Mouse (Mus musculus): Measurements from ENCODE around the gene Dnajc25.

Gene Dnajc25

GRCm38 (mm10) chr4:58994762-58995161 is at the start of gene Dnajc25:
Dnajc25 (plus strand) TSS chr4:58995062.
- DNase-seq = no peak

- no peak for DNase-seq
Observed at GRCm38 (mm10) chr4:58948391-58948790, 46.5 kb upstream of the Dnajc25 start.

- DNase-seq = no peak
Observed at GRCm38 (mm10) chr4:58952630-58953029, 42.2 kb upstream of the Dnajc25 start.

- no peak for DNase-seq
Observed at GRCm38 (mm10) chr4:58961719-58962118, 33.1 kb upstream of the Dnajc25 start.

- DNase-seq = no peak
Observed at GRCm38 (mm10) chr4:58963271-58963670, 31.6 kb upstream of the Dnajc25 start.

GRCm38 (mm10) chr4:58965136-58965535 is 29.7 kb upstream of the Dnajc25 start:
- DNase-seq = no peak

GRCm38 (mm10) chr4:58970678-58971077 is 24.2 kb upstream of the Dnajc25 start:
- DNase-seq = no peak

GRCm38 (mm10) chr4:58975711-58976110 is 19.2 kb upstream of the Dnajc25 start:
- DNase-seq = no peak

- no peak for DNase-seq
Observed at GRCm38 (mm10) chr4:58981421-58981820, 13.4 kb upstream of the Dnajc25 start.

GRCm38 (mm10) chr4:58982806-58983205 is 12.1 kb upstream of the Dnajc25 start:
- no peak for DNase-seq

GRCm38 (mm10) chr4:58985157-58985648 is 9.7 kb upstream of the Dnajc25 start:
- DNase-seq = peak; percentile 86

- DNase-seq = peak; percentile 84
Observed at GRCm38 (mm10) chr4:58986540-58987190, 8.2 kb upstream of the Dnajc25 start, which contains the start of gene Ptgr1. Ptgr1 (minus strand) TSS chr4:58987119.

- no peak for DNase-seq
Observed at GRCm38 (mm10) chr4:58989303-58989898, 5.5 kb upstream of the Dnajc25 start.

- DNase-seq = no peak
Observed at GRCm38 (mm10) chr4:58990609-58991434, 4.0 kb upstream of the Dnajc25 start.

- DNase-seq = no peak
Observed at GRCm38 (mm10) chr4:58992195-58992594, 2.7 kb upstream of the Dnajc25 start.

GRCm38 (mm10) chr4:58995251-58995693 is 410 bp downstream of the Dnajc25 start:
- DNase-seq = no peak

- no peak for DNase-seq
Observed at GRCm38 (mm10) chr4:58997081-58997480, 2.2 kb downstream of the Dnajc25 start.

GRCm38 (mm10) chr4:58998688-58999087 is 3.8 kb downstream of the Dnajc25 start:
- DNase-seq = no peak

GRCm38 (mm10) chr4:58999686-59000085 is 4.8 kb downstream of the Dnajc25 start:
- DNase-seq = peak; percentile 71

- no peak for DNase-seq
Observed at GRCm38 (mm10) chr4:59000614-59001013, 5.8 kb downstream of the Dnajc25 start.

GRCm38 (mm10) chr4:59002948-59003805 is 8.3 kb downstream of the Dnajc25 start, which contains the start of gene Gm20503:
Gm20503 (plus strand) TSS chr4:59003210.
- DNase-seq = peak; percentile 84

GRCm38 (mm10) chr4:59003806-59004200 is 8.9 kb downstream of the Dnajc25 start:
- no peak for DNase-seq
